Mouse (Mus musculus) retina, postnatal 1 day (tissue): Measurements from ENCODE around the gene Rad9b.
"Not testable (repeated sequence)": the region's sequence is repeated elsewhere in the genome, so short reads cannot be mapped to it uniquely, and the experiment has no call there.

ENCODE experiments used
- DNase-seq: peaks from one replicate; pipeline ENCODE4 v3.0.0-alpha.2; 2012

Rad9b gene

DNA sequence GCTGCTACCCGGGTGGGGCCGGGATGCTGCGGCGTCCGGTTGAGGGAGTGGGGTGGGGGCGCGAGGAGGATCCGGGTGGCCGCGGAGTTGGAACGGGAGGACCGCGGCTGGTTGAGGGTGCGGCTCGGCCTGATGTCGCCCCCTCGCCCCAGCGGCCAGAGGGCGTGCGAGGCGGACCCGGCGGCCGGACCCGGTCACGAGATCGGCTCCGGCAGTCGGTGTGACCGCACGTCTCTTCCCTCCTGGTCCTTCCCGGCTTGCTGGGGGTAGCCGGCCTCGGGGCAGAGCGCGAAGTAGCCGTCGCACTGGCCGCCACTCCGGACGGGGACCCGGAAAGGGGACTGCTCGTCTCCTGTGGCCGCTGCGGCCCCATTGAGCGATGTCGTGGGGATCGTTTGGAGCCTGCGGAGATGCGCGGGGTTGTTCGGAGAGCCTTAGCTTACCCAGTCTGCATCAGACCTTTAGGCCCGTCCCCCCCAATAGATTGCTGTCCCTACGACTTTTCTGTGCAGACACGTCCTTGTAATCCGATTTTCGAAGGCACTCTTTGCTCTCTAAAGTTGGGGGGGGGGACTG lies 547 bp upstream of the Rad9b start:
- no peak for DNase-seq

DNA sequence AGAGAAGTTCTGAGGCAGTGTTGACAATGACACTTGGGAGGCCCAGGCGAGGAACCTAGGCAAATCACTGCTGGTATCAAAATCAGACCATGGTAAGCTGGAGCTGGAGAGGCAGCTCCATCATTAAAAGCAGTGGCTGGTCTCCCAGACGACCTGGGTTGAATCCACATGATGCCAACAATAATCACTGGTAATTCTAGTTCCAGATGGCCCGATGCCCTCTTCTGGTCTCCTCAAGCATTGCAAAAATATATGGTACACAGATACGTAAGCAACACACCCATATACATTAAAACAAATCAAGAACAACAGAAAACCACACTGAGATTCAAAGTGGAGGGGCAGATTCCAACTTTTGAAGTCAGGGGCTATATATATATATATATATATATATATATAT lies 8.3 kb downstream of the Rad9b start:
- peak; percentile 20 for DNase-seq

DNA sequence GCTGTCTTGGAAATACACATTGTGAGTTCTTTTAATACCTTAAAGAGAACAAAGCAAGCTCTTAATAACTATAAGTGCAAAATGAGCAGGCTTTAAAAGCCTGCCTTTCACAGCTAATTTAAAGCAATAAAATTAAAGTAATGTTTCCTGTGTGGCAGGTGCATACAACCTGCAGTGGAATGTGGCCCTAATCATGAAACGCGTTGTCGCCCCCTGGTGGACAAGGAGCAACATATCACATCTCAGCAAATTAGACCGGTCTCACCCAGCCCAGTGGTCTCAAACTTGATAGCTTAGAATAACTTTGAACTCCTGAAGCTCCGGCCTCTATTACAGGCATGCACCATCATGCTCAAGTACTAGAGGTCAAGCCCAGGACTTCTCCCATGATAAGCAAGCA lies 9.8 kb downstream of the Rad9b start:
- peak; percentile 82 for DNase-seq

DNA sequence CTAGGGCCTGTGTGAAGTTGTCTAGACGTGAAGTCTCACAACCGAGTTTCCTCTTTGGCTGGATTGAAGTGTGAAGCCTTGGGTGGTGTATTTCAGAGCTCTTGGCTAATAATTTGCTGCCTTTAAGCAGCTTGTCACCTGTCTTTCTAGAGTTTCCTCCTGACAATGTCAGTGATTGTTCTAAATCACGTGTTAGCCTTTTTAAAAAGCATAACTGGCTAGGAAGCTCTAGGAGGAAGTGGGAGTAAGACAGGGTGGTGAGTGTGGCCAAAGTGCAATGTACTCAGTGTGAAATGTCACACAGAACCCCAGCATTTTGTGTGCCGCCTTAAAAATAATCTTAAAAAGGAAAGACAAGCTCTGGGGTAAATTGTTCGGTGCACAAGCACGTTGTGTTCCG lies 10.3 kb downstream of the Rad9b start:
- DNase-seq: no peak

DNA sequence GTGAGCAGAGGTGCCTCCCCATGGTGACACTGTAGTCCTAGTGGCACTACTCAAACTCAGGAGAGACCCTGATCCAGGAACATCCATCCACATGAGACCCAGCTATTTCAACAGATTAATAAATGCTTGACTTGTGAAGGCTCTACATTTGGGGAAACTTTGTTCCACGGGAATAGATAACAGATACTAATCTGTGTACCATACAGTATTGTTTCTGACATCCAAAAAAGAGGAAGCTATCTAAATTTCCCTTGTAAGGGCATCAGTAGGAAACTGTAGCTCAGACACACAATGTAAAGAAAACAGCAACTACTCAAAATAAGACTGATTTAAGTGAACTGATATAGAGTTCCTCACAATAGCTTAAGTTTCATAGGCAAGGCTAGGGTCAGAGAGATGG lies 11.2 kb downstream of the Rad9b start:
- DNase-seq: no peak

DNA sequence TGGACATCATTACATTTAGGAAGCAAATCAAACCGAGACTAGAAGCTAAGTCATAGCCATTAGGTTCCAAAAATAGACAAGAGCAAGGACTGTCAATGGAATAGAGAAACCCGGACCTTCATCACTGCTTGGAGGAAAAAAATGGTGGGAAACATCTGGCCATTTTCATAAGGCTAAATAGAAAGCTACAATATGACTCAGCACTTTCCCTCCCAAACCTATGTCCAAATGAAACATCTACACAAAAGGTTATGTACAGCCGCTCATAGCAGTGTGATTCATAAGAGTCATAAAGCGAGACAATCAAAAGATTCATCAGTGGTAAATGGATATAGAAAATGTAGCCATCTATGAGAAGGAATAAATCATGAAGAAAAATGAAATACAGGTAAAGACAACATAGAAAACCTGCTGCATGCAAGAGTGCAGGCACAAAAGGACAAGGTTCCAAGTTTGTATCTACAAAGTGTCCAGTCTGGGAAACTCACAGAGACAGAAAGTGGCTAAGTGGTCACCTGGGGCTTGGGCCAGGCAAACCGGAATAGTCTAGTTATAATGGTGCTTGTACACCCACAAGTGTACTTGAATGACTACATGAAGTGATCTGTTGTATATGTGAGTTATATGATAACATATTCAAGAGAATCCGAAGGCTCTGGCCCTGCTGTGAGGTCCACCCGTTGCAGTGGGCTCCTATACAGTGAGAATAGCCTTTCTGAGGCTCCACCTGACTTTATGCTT lies 17.3 kb downstream of the Rad9b start:
- DNase-seq: no peak

DNA sequence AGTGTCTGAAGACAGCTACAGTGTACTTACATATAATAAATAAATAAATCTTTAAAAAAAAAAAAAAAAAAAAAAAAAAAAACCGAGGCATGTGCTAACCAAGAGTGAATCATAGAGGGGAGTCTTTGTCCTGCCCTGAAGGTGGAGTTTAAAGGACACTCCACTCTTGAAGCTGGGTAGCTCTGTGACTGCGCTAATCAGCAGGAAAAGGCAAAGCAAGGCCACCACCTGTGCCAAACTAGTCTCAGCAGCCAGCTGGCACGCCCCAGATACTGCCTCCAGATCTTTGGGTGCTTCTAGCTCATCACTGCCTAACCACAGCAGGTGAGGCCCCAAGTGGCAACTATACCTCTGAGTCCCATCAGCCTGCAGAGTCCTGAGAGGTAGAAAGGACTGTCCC lies 19.4 kb downstream of the Rad9b start:
- no peak for DNase-seq

DNA sequence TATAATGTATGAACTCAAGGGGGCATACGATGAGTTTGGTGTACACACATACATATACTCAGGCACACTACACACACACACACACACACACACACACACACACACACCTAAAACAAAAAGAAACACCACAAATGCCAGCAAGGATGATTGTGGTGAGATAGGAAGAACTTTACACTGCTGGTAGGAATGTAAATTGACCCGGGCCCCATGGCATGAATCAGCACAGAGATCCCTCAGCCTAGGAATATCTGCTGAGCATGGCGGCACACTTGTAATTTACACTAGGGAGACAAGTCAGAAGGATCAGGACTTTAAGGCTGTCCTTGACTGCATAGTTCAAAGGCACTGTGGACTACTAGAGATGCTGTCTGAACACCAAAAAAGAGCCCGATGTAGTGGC lies 23.8 kb downstream of the Rad9b start:
- DNase-seq: no peak

DNA sequence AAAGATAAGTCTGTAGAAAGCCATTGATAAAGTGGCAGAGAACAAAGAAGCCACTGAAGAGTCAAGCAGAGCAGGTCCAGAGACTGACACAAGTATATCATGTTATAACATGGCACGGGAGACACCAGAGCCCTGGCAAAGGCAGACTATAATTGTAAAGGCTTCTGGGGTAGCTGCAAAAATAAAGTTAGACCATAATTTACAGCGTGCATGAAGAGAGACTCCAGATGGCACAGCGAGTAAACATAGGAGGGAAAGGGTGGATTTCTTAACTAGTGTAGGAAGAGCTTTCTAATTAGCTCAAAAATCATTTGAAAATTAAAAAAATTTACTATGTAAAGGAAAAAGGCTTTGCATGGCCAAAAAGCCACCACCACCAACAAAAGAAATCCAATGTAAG lies 26.8 kb downstream of the Rad9b start:
- DNase-seq: no peak

DNA sequence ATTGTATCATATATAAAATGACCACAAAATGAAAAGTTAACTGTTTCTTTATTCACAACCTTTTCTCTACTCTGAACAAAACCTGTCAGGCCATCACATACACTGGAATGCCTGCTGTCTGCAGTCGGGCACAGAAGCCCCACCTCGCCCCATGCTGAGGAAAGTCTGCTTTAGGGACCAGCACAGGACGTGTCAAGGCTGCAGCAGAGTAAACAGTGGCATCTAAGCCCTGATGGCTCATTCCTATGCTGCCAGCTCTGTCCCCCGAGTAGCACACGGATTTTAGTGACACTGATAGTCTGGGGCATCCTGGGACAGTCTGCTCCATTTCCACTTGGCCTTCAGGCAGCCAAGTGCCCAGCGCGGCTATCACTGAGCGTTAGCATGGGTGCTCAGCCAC lies 28.6 kb downstream of the Rad9b start:
- no peak for DNase-seq

DNA sequence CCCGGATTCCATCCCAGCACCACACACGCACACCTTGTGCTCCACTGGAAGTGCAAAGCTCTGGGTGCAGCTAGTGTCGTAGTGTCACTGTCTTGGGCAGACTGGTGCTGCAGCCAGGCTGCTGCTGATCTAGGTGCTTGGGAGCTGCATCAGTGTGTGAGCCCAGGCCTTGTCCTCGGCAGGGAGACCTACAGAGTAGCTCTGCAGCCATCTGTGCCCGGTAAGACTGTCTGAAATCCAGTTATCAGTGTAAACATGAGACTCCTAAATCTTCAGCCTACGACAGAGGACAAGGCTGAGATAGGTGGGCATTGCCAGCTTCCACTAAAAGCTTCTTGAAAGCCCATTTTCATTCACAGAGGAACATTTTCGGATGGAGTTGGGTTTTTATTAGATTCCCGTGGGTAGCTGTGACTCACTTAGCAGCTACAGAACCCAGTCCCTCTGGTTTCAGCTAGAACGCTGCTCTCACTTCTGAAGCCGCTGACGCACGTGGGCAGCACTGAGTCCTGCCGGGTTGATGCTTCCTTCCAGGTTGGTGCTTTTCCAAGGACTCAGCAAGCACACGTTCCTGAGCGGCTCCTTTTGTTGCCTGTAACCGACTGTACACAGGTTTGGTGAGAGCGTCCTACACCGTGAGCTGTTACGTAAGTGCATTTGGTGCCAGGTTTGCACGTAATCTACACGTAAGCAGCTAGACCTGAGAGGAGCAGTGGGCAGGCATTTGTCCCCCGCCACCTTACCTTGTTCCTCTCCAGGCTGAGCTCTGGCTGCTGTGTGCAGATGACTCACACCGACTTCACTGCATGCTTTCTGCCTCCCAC lies 29.2 kb downstream of the Rad9b start:
- DNase-seq: no peak

DNA sequence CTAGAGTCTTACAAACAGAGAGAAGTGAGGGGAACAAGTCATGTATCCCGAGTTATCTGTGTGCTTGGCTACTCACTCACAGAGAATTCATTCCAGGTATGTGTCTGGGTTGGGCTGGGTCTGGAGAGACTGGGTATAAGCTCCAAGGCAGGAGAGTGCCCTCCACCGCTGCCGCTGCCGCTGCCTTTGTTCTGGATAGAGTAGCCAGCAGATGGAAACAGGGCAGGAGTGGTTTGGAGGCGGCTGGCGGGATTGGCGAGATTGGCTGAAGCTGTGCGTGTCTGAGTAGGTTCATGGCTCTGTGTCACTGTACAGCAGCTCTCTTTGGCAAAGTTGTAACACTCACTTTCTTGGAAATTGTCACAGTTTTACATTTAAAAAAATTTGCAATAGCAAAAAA lies 30.5 kb downstream of the Rad9b start:
- DNase-seq: no peak

DNA sequence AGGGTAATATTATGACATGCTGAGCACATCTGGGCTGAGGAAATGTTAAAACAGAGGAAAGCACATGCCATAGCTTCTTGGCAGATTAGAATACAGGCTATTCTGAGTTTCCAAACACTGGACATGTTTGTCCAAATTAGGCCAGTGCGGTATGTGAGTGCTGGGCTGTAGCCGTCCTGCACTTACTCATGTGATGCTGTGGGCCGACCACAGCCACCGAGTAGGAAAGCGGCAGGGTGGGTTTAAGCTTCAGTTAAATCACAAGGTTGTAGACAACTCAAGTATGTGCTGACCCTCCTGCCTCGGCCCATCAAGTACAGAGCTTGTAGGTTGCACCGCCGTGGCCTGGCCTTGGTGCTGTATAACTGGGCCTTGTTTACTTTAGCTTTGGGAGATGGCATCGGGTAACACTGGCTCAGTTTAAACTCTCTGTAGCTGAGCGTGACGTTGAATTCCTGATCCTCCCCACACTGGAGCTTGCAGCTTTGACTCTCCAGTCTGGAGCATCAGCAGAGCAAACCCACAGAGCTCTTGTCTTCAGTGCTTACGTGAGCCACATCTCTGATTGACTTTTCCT lies 33.7 kb downstream of the Rad9b start:
- no peak for DNase-seq

DNA sequence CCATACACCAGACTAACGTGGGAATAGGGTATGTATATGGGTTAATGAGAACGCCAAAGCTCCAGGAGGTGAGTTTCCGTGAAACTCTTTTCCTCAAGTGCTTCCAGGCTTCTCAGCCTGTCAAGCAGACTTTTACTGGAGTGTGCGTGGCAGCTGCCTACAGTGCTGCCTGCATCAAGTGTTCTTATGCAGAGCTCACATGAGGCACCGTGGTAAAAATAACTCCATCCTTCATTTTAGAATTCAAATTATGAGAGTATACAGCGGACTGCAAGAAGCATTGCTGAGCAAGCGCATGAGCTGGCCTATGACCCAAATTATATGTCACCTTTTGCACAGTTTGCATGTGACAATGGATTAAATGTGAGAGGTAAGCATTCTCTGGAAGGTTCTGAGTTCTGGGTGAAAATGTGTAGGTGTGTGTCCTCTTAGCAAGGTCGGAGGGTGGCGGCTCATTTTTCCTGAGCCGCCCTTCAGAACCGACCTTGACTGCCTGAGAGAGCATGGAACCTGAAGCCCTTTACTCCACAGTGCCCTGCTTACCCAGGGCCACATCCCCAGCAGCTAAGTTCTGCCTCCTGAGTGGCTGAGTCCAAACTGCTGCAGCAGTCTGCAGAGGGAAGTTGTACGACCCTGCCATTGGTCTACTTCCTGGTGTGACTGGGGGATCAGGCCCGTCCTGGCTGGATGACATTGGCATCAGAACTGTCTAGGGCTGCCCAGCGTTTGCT lies 34.4 kb downstream of the Rad9b start:
- no peak for DNase-seq

DNA sequence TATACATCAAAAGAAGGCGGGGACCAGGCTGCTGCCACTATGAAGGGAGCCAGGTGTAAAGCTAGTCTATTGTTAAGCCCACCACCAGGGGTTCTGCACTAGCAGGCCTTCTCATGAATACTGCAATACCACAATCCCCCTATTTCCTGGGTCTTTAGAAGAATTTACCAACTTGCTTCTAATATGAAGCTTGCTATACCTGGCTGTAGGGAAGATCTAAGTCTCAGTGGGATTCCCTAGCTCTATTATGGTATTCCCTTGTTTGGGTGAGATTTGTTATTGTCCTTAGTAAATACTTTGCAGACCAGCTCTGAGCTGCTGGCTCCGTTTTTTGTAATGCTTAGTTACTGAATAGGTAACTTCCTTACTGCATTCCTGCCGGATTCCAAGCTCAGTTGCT lies 35.1 kb downstream of the Rad9b start:
- DNase-seq: not testable (repeated sequence)

DNA sequence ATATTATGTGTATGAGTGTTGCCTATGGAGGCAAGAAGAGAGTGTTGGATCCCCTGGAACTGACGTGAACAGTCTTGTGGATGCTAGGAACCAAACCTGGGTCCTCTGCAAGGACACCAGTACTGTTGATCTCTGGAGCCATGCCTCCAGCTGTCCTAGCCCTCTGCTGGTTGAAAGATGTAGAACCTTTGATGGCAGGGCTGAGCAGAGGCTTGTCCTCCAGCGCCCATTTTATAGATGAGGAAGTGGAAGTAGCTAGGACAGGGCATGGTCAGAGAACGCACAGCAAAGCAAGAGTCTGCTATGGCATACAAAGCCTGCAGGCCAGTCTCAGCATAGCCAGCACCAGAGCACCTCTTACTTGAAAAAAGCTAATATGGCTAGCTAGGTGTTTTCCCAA lies 35.9 kb downstream of the Rad9b start:
- DNase-seq: no peak

DNA sequence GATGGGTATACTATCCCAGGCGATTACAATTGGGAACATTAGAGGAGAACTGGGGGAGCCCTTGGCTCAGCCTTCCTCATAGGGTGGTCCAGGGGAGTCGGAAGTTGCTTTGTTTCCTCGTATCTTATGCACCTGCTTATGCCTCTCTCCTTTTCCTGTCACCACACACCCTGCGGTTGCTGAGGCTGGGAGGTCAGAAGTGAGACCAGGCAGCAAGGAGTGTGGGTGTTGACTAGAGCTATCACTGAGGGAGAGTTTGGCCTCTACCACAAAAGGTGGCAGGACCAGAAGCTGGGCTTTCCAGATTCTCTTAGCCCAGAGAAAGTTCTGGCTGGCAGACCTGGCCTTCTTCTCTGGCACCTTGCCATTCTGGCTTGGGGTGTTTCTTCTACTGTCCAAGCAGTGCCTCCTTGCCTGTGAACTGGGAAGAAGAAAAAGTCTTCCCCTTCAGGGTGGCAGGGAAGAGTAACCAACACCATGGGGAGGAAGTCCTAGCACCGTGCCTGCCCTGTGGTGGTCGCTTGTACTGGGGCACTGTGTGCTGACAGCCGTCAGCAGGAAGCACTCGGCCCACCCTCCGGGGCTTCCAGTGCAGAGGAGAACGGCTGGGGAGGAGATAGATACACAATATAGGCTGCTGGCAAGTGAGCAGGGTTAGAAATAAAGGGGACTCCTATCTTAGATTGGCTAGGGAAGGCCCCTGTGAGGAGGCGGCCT lies 36.5 kb downstream of the Rad9b start:
- no peak for DNase-seq

DNA sequence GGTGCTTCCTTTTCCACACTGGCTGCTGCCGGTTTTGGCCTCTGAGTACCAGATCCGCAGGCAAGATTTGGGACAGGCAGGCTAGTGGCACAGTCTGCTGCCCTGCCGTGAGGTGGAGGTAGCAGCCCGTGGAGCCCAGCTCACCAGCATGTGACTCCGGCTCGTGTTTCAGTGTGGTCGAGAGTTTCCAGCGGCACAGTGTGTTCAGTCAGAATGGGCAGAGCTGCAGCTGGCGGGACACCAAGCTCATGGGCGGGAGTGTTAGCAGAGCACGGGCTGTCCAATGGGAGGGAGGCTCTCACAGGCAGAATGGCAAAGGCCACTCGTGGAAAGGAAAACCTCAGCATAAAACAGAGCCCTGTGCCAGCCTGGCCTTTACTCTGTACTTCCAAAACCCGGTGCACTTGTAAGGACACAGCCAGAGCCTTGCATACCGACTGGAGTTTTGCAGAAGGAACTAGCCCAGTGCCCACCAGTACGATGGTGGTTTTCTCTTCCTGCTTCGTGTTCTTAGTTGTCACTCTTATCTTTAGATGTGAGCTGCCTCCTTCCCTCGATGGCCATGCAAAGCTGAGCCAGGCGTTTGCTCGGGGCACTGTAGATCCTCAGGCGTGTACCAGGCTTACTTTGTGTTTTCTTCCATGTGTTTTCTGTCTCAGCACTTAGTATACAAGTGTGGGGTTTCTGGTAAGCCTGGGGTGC lies 38.9 kb downstream of the Rad9b start:
- no peak for DNase-seq

DNA sequence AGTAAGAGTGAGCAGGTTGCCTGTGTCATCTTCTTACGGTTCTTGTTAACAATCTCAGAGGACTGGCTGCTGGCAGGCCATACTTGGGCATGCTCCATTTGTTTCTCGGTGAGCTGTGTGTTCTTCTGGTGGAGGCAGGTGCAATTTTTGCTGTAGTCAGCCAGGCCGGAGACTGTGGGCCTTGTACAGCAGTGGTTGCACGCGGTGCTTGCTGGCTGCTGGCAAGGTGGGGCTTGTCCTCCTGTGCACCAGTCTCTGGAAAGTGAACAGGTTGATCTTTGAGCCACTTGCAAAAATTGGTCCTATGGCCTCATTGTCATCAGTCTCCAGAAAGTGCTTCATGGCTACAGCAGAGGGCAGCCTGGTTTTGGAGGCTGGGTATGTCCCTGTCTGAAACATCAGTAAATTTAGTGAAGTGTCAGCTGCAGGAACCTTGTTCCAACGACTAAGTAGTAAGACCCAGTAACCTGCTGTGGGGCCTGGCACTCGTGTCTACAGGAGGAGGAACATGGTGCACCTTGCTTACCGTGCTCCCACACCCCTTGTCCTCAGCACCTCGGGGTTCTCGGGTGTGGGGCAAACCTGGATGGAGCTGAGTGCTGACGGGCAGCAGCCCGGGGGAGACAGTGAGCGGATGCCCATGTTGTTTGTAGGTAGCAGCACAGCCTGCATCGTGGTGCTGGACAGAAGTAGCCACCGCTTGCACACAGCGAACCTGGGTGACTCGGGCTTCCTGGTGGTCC lies 40.9 kb downstream of the Rad9b start:
- no peak for DNase-seq

DNA sequence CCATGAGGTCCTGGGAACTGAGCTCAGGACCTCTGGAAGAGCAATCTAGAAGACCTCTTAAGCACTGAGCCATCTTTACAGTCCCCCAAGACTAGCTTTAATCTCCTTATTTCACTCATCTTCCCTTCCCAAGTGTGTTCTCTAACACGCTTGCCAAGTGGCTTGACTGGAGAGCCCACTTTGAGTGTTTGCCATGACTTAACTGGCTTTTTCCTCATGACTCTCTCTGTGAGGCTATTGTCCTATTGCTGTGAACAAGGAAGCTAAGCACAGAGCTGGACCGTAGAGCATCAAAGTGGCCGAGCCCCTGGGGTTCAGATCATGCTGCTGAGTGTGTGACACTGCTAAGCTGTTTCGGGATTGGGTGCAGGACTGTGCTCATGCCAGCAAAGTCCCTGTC lies 41.7 kb downstream of the Rad9b start:
- DNase-seq: no peak

DNA sequence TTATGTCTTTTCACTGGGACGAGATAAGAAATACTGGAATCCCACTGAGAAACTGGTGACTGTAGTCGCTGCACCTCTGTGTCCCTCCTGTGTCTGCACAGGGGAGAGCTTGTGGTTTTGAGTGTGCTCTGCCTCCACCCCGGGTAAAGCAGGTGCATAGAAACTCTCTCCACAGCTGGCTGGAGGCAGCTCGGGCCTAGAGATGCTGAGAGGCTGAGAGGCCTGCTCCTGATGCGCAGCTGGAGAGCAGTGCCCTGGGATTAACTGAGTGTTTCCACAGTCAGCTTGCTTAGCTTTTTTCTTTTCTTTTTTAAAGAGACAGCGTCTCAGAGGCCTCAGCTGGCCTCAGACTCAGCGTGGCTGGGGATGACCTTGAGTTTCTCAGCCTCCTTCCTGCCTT lies 42.3 kb downstream of the Rad9b start:
- DNase-seq: no peak
